Mouse (Mus musculus) midbrain, postnatal 0 days (tissue): ENCODE measurements around the gene Usp45. TPM values are rescaled to one million over a fixed set of nuclear protein-coding genes. Genes with fewer than 3 reads are reported as not detected.

Experiments used
- ATAC-seq: fragments of 200-750 bp; cut with Nextera tagmentation; 2 replicates; pipeline ENCODE4 v1.8.0; 2017; ENCODE audit warnings: moderate number of reproducible peaks, mild to moderate bottlenecking, moderate TSS enrichment, moderate library complexity; ENCODE audit not compliant: low FRiP score
- DNase-seq: peaks from one replicate; pipeline ENCODE4 v3.0.0-alpha.2; 2015; ENCODE audit warnings: low spot score
- H3K27ac ChIP-seq: fragments of 300-500 bp; sonication (generic); 2 replicates; pipeline ENCODE4 v1.5.1; 2014; ENCODE audit warnings: low read depth, mild to moderate bottlenecking, low read length, mixed read lengths
- H3K27me3 ChIP-seq: fragments of 300-500 bp; sonication (generic); 2 replicates; pipeline ENCODE4 v1.6.1; 2014; ENCODE audit warnings: low read length, control low read depth, mixed read lengths; ENCODE audit not compliant: insufficient read depth
- H3K36me3 ChIP-seq: fragments of 300-500 bp; sonication (generic); 2 replicates; pipeline ENCODE4 v1.6.1; 2014; ENCODE audit warnings: low read length, control low read depth, mixed read lengths; ENCODE audit not compliant: insufficient read depth
- H3K4me1 ChIP-seq: fragments of 300-500 bp; sonication (generic); 2 replicates; pipeline ENCODE4 v1.6.1; 2014; ENCODE audit warnings: mild to moderate bottlenecking, control low read depth, antibody characterized with exemption, low read length, mixed read lengths; ENCODE audit not compliant: insufficient read depth
- H3K4me2 ChIP-seq: fragments of 300-500 bp; sonication (generic); 2 replicates; pipeline ENCODE4 v1.6.1; 2014; ENCODE audit warnings: low read depth, mild to moderate bottlenecking, low read length, mixed read lengths; ENCODE audit not compliant: poor library complexity, severe bottlenecking
- H3K4me3 ChIP-seq: fragments of 300-500 bp; sonication (generic); 2 replicates; pipeline ENCODE4 v1.5.1; 2014; ENCODE audit warnings: low read depth, mild to moderate bottlenecking, low read length, moderate library complexity
- H3K9ac ChIP-seq: fragments of 300-500 bp; sonication (generic); replicated peaks from 2 replicates; pipeline ENCODE4 v1.6.1; 2014; ENCODE audit warnings: mild to moderate bottlenecking, low read length, moderate library complexity, mixed read lengths; ENCODE audit not compliant: poor library complexity, severe bottlenecking
- H3K9me3 ChIP-seq: fragments of 300-500 bp; sonication (generic); 2 replicates; pipeline ENCODE4 v1.6.1; 2016; ENCODE audit warnings: low read length, control low read depth
- CTCF ChIP-seq: IDR thresholded peaks from 2 replicates; pipeline ENCODE4 v1.5.1; 2016; ENCODE audit warnings: antibody characterized with exemption, mild to moderate bottlenecking
- WGBS: fragments of 180-500 bp; shearing (Covaris S2); extraction: QIAGEN DNeasy Blood & Tissue Kit; methylation state at CpG from one replicate; pipeline ENCODE4 v1.1.7; 2014; 5-methylcytosine and 5-hydroxymethylcytosine counted together
- polyA plus RNA-seq: library from polyadenylated mRNA; unstranded; fragments of >200 nt; fragmentation: Nextera tagmentation; extraction: Ambion mirVana; gene quantifications from 2 replicates; pipeline ENCODE4 v1.2.1, GENCODE M21; 2015
- total RNA-seq: library from RNA; depleted of rRNA; stranded (reverse); fragments of >200 nt; gene quantifications from 2 replicates; pipeline ENCODE4 v1.2.3, GENCODE M21; 2014

Usp45 gene
- total and polyA plus RNA-seq, 2 experiments from 2014 or later, result 4.7 to 8.5 TPM

GRCm38 (mm10) chr4:21780816-21781726 lies 14.1 kb downstream of the Usp45 start:
- Histone ChIP-seq H3K27me3 (no peaks in the 10 kb centered on the region), H3K36me3 (peaks cover 31% of the 10 kb centered on the region), H3K4me1 (no peaks in the 10 kb centered on the region; the same call in 1 of the 2 replicates), H3K9ac (no peak overlapping the region), H3K9me3 (no peaks in the 10 kb centered on the region), H3K4me2 (no peak overlapping the region), H3K4me3 (no peak overlapping the region), H3K27ac (no peak overlapping the region)
- DNase-seq (no peak), ATAC-seq (no peak)
- 97% methylated on average over 12 of the region's 12 CpGs for WGBS
- no peak for TF ChIP-seq CTCF

GRCm38 (mm10) chr4:21786268-21786667 lies 19.3 kb downstream of the Usp45 start:
- Histone ChIP-seq H3K4me3 (no peak overlapping the region), H3K4me2 (no peak overlapping the region), H3K9me3 (no peaks in the 10 kb centered on the region), H3K36me3 (peaks cover 38% of the 10 kb centered on the region), H3K27ac (no peak overlapping the region), H3K27me3 (no peaks in the 10 kb centered on the region), H3K9ac (no peak overlapping the region), H3K4me1 (no peaks in the 10 kb centered on the region)
- DNase-seq (no peak), ATAC-seq (no peak)
- 94% methylated on average over 12 of the region's 12 CpGs for WGBS
- TF ChIP-seq CTCF, result no peak

- Histone ChIP-seq H3K4me3 (no peak overlapping the region), H3K4me1 (no peaks in the 10 kb centered on the region), H3K36me3 (peaks cover 23% of the 10 kb centered on the region), H3K4me2 (no peak overlapping the region), H3K27ac (no peak overlapping the region), H3K9ac (no peak overlapping the region), H3K27me3 (no peaks in the 10 kb centered on the region), H3K9me3 (no peaks in the 10 kb centered on the region)
- WGBS, result 84% methylated on average over 6 of the region's 6 CpGs
- no peak for TF ChIP-seq CTCF
- ATAC-seq (no peak), DNase-seq (no peak)
Observed at GRCm38 (mm10) chr4:21788903-21789302, 21.9 kb downstream of the Usp45 start.

- Histone ChIP-seq H3K9me3 (no peaks in the 10 kb centered on the region), H3K4me1 (no peaks in the 10 kb centered on the region), H3K27me3 (no peaks in the 10 kb centered on the region), H3K9ac (no peak overlapping the region), H3K4me3 (no peak overlapping the region), H3K27ac (no peak overlapping the region), H3K4me2 (no peak overlapping the region), H3K36me3 (peaks cover 19% of the 10 kb centered on the region)
- ATAC-seq (no peak), DNase-seq (peak; percentile 41)
- no peak for TF ChIP-seq CTCF
- WGBS, result 93% methylated on average over 4 of the region's 4 CpGs
Observed at GRCm38 (mm10) chr4:21789836-21790235, 22.9 kb downstream of the Usp45 start.

GRCm38 (mm10) chr4:21793631-21794030 lies 26.7 kb downstream of the Usp45 start:
- no peaks in the 10 kb centered on the region for H3K4me1 ChIP-seq
- DNase-seq, result peak; percentile 58
- H3K4me2 ChIP-seq, result no peak overlapping the region
- H3K36me3 ChIP-seq, result peaks cover under 1% of the 10 kb centered on the region; the same call in 1 of the 2 replicates
- TF ChIP-seq CTCF, result no peak
- 51% methylated on average over 3 of the region's 3 CpGs for WGBS
- H3K9me3 ChIP-seq, result no peaks in the 10 kb centered on the region
- H3K27me3 ChIP-seq, result no peaks in the 10 kb centered on the region
- H3K9ac ChIP-seq, result no peak overlapping the region
- H3K27ac ChIP-seq, result no peak overlapping the region
- no peak for ATAC-seq
- H3K4me3 ChIP-seq, result no peak overlapping the region

- WGBS, result 98% methylated on average over 1 of the region's 1 CpGs
- no peaks in the 10 kb centered on the region for H3K4me1 ChIP-seq
- no peak overlapping the region for H3K4me2 ChIP-seq
- no peak for TF ChIP-seq CTCF
- DNase-seq (no peak), ATAC-seq (no peak)
- H3K36me3 ChIP-seq, result peaks cover 24% of the 10 kb centered on the region
- H3K27me3 ChIP-seq, result no peaks in the 10 kb centered on the region
- H3K9me3 ChIP-seq, result no peaks in the 10 kb centered on the region
- H3K4me3 ChIP-seq, result no peak overlapping the region
- H3K9ac ChIP-seq, result no peak overlapping the region
- H3K27ac ChIP-seq, result no peak overlapping the region
Observed at GRCm38 (mm10) chr4:21801013-21801412, 34.1 kb downstream of the Usp45 start.
